Comparison of ENCODE assay signal across 12 mouse cellular contexts in the genomic region with DNA sequence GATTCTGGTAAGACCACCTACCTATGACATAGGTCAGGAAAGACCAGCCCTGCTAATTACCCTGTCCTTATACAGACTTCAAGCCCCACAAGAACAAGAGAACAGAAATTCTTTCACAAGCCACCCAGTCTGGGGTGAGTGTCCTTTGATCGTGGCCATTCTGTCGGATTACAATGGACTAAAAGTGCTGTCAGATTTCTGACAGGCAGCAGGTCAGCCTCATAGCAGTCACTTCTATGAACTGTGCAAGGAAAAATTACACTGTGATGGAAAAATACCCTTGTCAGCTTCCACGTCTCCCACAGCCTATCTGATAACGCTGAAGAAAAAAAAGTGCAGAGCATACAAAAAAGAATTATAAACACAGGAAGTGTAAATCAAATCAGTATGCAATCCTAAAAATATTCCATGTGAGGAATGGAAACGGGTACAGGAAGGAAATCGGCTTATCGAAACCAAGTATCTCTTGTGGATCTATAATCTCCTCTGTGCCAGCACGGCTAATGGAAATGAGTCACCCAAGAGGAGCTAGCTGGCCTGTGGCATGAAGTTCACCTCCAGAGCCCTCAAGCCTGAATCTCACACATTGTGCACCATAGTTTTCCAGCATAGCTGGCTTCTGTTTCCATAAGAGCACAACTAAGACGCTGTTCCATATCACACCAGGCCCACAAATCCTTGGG.
A peak's percentile ranks its signal among the peaks of the same experiment; 100 is the strongest.
DNase-seq lines count a peak whose midpoint lies in the region; ATAC-seq and TF ChIP-seq lines count a peak whose summit lies in the region.
"Had no signal": no experiment of that assay in that cellular context is flagged by ENCODE, and none has a peak within 500 bp of the region (broad histone marks: within the 10 kb centered on the region; RNA-seq: fewer than 3 reads in every experiment).

No protein-coding gene starts in this region.

- no peak overlapping the region for H3K9ac ChIP-seq in heart, embryonic 12.5 days
- no peak overlapping the region for H3K9ac ChIP-seq in kidney, embryonic 16.5 days (replicated peaks; ENCODE audit: low read length)
- no peak overlapping the region for H3K9ac ChIP-seq in hindbrain, postnatal 0 days (replicated peaks; ENCODE audit: low read length)
- H3K9ac ChIP-seq: hindbrain, embryonic 14.5 days; liver, embryonic 15.5 days had no signal

- no peak for TF ChIP-seq CTCF in hindbrain, postnatal 0 days (IDR thresholded peaks at IDR 0.05; ENCODE audit: low read depth)

- no peak for DNase-seq in heart, postnatal 10 days
- no peak for DNase-seq in kidney, postnatal 10 days
- peak; percentile 39 for DNase-seq in lung, postnatal 10 days
- DNase-seq in lung, adult 18-20 months: no peak
- no peak for DNase-seq in hindbrain, postnatal 0 days (ENCODE audit: low spot score)
- DNase-seq: adrenal gland, postnatal 14 days; cerebellum, postnatal 14 days had no signal

- 45% methylated on average over 9 of the region's 9 CpGs for WGBS in heart, embryonic 12.5 days
- WGBS in kidney, embryonic 16.5 days: 47% methylated on average over 9 of the region's 9 CpGs
- WGBS in hindbrain, postnatal 0 days: 73% methylated on average over 9 of the region's 9 CpGs

- no peak overlapping the region for H3K4me3 ChIP-seq in heart, embryonic 12.5 days
- H3K4me3 ChIP-seq in kidney, embryonic 16.5 days (ENCODE audit: low read length): no peak overlapping the region
- H3K4me3 ChIP-seq in hindbrain, postnatal 0 days (ENCODE audit: low read length): no peak overlapping the region
- H3K4me3 ChIP-seq: liver, embryonic 15.5 days had no signal

- peaks cover 16% of the 10 kb centered on the region; the same call in 1 of the 2 replicates for H3K36me3 ChIP-seq in heart, embryonic 12.5 days
- H3K36me3 ChIP-seq in kidney, embryonic 16.5 days (ENCODE audit: insufficient read depth, low read length): peaks cover 33% of the 10 kb centered on the region
- no peaks in the 10 kb centered on the region for H3K36me3 ChIP-seq in hindbrain, postnatal 0 days (ENCODE audit: insufficient read depth, low read length)
- H3K36me3 ChIP-seq: G1E; liver, embryonic 15.5 days had no signal

- H3K4me2 ChIP-seq in heart, embryonic 12.5 days: no peak overlapping the region
- H3K4me2 ChIP-seq in kidney, embryonic 16.5 days (replicated peaks; ENCODE audit: low read depth, low read length): no peak overlapping the region
- H3K4me2 ChIP-seq in hindbrain, postnatal 0 days (ENCODE audit: low read depth, low read length): no peak overlapping the region
- H3K4me2 ChIP-seq: hindbrain, embryonic 14.5 days; liver, embryonic 15.5 days had no signal

- no peaks in the 10 kb centered on the region for H3K9me3 ChIP-seq in heart, embryonic 12.5 days (replicated peaks)
- H3K9me3 ChIP-seq in kidney, embryonic 16.5 days (ENCODE audit: low read length): no peaks in the 10 kb centered on the region
- H3K9me3 ChIP-seq in hindbrain, postnatal 0 days (ENCODE audit: low read length): no peaks in the 10 kb centered on the region
- H3K9me3 ChIP-seq: liver, embryonic 15.5 days had no signal

- H3K27ac ChIP-seq in heart, embryonic 12.5 days (ENCODE audit: poor library complexity, severe bottlenecking): peak overlapping the region; percentile 45; the same call in 1 of the 2 replicates
- H3K27ac ChIP-seq in kidney, embryonic 16.5 days (ENCODE audit: low read length): peak overlapping the region; percentile 80
- H3K27ac ChIP-seq in hindbrain, postnatal 0 days: no peak overlapping the region
- H3K27ac ChIP-seq: hindbrain, embryonic 14.5 days; liver, embryonic 15.5 days had no signal

- intact Hi-C loops in heart, postnatal 10 days (cut with DNase I): loop anchor here (5.0 to 10.0 kb wide), 2 partner anchors 602 to 1311 kb away; a partner anchor contains a TSS

- ATAC-seq in heart, embryonic 12.5 days (ENCODE audit: insufficient number of reproducible peaks, low FRiP score): no peak; the same call in 1 of the 2 replicates
- no peak for ATAC-seq in kidney, embryonic 16.5 days (ENCODE audit: low FRiP score, low TSS enrichment)
- no peak for ATAC-seq in hindbrain, postnatal 0 days

- H3K4me1 ChIP-seq in heart, embryonic 12.5 days (replicated peaks): peaks cover 45% of the 10 kb centered on the region
- peaks cover 21% of the 10 kb centered on the region; the same call in 1 of the 2 replicates for H3K4me1 ChIP-seq in kidney, embryonic 16.5 days (ENCODE audit: insufficient read depth, low read length)
- 0 out of 2 replicates have a peak, but pooled peaks cover 10% of the 10 kb centered on the region for H3K4me1 ChIP-seq in hindbrain, postnatal 0 days (ENCODE audit: insufficient read depth, low read length)
- H3K4me1 ChIP-seq: liver, embryonic 15.5 days had no signal

- H3K27me3 ChIP-seq in heart, embryonic 12.5 days (replicated peaks): no peaks in the 10 kb centered on the region
- no peaks in the 10 kb centered on the region for H3K27me3 ChIP-seq in kidney, embryonic 16.5 days (ENCODE audit: insufficient read depth, low read length)
- no peaks in the 10 kb centered on the region for H3K27me3 ChIP-seq in hindbrain, postnatal 0 days (ENCODE audit: insufficient read depth, low read length)
- H3K27me3 ChIP-seq: liver, embryonic 15.5 days had no signal
